Mouse (Mus musculus): ENCODE measurements around the gene Acsl5. TPM values are rescaled to one million over a fixed set of nuclear protein-coding genes. Genes with fewer than 3 reads are reported as not detected.

The Acsl5 gene
- polyA plus RNA-seq, 1 experiment from 2014 or later, result 58.4 TPM

- peak overlapping the region; percentile 62 for H3K4me3 ChIP-seq (ENCODE audit: low read length)
- 0% methylated on average over 32 of the region's 32 CpGs for WGBS
- no peaks in the 10 kb centered on the region for H3K36me3 ChIP-seq (ENCODE audit: insufficient read depth, low read length)
- peak overlapping the region; percentile 86 for H3K27ac ChIP-seq (ENCODE audit: low read length)
- peak; percentile 85 for ATAC-seq (ENCODE audit: low FRiP score, low TSS enrichment)
- H3K9ac ChIP-seq (replicated peaks; ENCODE audit: low read length), result peak overlapping the region; percentile 78
- H3K4me1 ChIP-seq (ENCODE audit: insufficient read depth, low read length), result peaks cover 10% of the 10 kb centered on the region
- H3K27me3 ChIP-seq (ENCODE audit: insufficient read depth, low read length), result no peaks in the 10 kb centered on the region
- H3K9me3 ChIP-seq (ENCODE audit: low read length), result no peaks in the 10 kb centered on the region
- peak overlapping the region; percentile 76 for H3K4me2 ChIP-seq (replicated peaks; ENCODE audit: low read depth, low read length)
These were observed 2.1 kb downstream of the Acsl5 start for GRCm38 (mm10) chr19:55253570-55254441.

DNA sequence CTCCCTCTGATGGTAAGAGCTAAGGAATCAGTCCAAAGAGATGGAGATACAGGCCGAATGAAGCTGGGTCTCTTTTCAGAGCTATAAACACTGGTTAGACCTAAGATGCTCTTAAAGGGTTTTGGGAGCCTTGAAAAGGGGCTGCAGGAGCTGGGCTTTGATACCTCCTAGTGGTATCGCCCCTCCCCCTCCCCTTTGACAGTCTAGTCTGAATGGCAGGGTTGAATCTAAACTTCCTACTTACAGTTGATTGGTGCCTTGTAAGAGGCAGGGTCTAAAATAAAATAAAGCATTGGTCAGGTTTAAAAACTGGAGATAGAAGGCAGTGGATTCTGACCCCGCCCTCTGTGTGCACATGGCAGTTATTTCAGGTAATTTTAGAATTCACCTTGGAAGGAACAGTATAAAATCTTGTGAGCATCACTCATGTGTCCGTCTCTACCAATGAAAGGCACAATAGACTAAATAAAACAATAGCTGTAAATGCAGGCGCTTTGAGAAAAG lies 2.8 kb downstream of the Acsl5 start:
- ATAC-seq (ENCODE audit: low FRiP score, low TSS enrichment), result peak; percentile 40
- Histone ChIP-seq H3K9me3 (ENCODE audit: low read length) (no peaks in the 10 kb centered on the region), H3K36me3 (ENCODE audit: insufficient read depth, low read length) (no peaks in the 10 kb centered on the region), H3K4me2 (replicated peaks; ENCODE audit: low read depth, low read length) (peak overlapping the region; percentile 76), H3K27ac (ENCODE audit: low read length) (peak overlapping the region; percentile 86), H3K27me3 (ENCODE audit: insufficient read depth, low read length) (no peaks in the 10 kb centered on the region), H3K4me3 (ENCODE audit: low read length) (peak overlapping the region; percentile 62), H3K9ac (replicated peaks; ENCODE audit: low read length) (peak overlapping the region; percentile 78), H3K4me1 (ENCODE audit: insufficient read depth, low read length) (peaks cover 10% of the 10 kb centered on the region)
- WGBS, result 11% methylated on average over 5 of the region's 5 CpGs

- Histone ChIP-seq H3K27me3 (ENCODE audit: insufficient read depth, low read length) (no peaks in the 10 kb centered on the region), H3K4me2 (replicated peaks; ENCODE audit: low read depth, low read length) (no peak overlapping the region), H3K4me1 (ENCODE audit: insufficient read depth, low read length) (peaks cover 16% of the 10 kb centered on the region), H3K36me3 (ENCODE audit: insufficient read depth, low read length) (no peaks in the 10 kb centered on the region), H3K27ac (ENCODE audit: low read length) (no peak overlapping the region), H3K9ac (replicated peaks; ENCODE audit: low read length) (no peak overlapping the region), H3K4me3 (ENCODE audit: low read length) (no peak overlapping the region), H3K9me3 (ENCODE audit: low read length) (no peaks in the 10 kb centered on the region)
- no peak for ATAC-seq (ENCODE audit: low FRiP score, low TSS enrichment)
- WGBS, result 84% methylated on average over 9 of the region's 9 CpGs
These were observed 4.4 kb downstream of the Acsl5 start for GRCm38 (mm10) chr19:55256156-55256555.

GRCm38 (mm10) chr19:55257656-55258375 lies 6.1 kb downstream of the Acsl5 start:
- Histone ChIP-seq H3K4me2 (replicated peaks; ENCODE audit: low read depth, low read length) (no peak overlapping the region), H3K36me3 (ENCODE audit: insufficient read depth, low read length) (no peaks in the 10 kb centered on the region), H3K4me3 (ENCODE audit: low read length) (no peak overlapping the region), H3K4me1 (ENCODE audit: insufficient read depth, low read length) (peaks cover 16% of the 10 kb centered on the region), H3K9me3 (ENCODE audit: low read length) (no peaks in the 10 kb centered on the region), H3K27me3 (ENCODE audit: insufficient read depth, low read length) (no peaks in the 10 kb centered on the region), H3K9ac (replicated peaks; ENCODE audit: low read length) (no peak overlapping the region), H3K27ac (ENCODE audit: low read length) (no peak overlapping the region)
- ATAC-seq (ENCODE audit: low FRiP score, low TSS enrichment), result no peak
- WGBS, result 81% methylated on average over 5 of the region's 5 CpGs

DNA sequence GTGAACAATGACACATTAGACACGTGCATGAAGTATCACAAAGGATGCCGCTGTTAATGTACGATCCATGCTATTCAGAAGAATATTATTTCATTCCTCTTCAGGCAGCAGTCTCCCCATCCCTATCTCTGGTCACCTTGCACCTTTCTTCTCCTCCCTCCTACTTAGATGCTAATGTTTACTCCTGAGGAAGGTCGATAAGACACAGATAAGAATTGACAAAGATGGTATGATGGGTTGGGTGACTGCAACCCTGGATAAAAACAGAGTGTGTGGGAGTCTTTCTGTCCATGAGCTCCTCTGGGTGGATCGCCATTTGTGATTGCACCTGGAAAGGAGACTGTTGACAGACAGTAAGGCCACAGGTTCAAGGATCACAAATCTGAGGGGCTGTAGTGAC lies 6.8 kb downstream of the Acsl5 start:
- H3K4me2 ChIP-seq (replicated peaks; ENCODE audit: low read depth, low read length), result no peak overlapping the region
- no peak for ATAC-seq (ENCODE audit: low FRiP score, low TSS enrichment)
- H3K9me3 ChIP-seq (ENCODE audit: low read length), result no peaks in the 10 kb centered on the region
- no peak overlapping the region for H3K27ac ChIP-seq (ENCODE audit: low read length)
- no peaks in the 10 kb centered on the region for H3K27me3 ChIP-seq (ENCODE audit: insufficient read depth, low read length)
- 84% methylated on average over 5 of the region's 5 CpGs for WGBS
- H3K4me1 ChIP-seq (ENCODE audit: insufficient read depth, low read length), result peaks cover 12% of the 10 kb centered on the region
- H3K9ac ChIP-seq (replicated peaks; ENCODE audit: low read length), result no peak overlapping the region
- no peaks in the 10 kb centered on the region for H3K36me3 ChIP-seq (ENCODE audit: insufficient read depth, low read length)
- no peak overlapping the region for H3K4me3 ChIP-seq (ENCODE audit: low read length)

- WGBS, result 47% methylated on average over 12 of the region's 12 CpGs
These were observed 8.8 kb downstream of the Acsl5 start for GRCm38 (mm10) chr19:55260389-55261184.

GRCm38 (mm10) chr19:55265269-55265668 lies 13.5 kb downstream of the Acsl5 start:
- Histone ChIP-seq H3K9ac (replicated peaks; ENCODE audit: low read length) (no peak overlapping the region), H3K4me1 (ENCODE audit: insufficient read depth, low read length) (peaks cover 28% of the 10 kb centered on the region), H3K9me3 (ENCODE audit: low read length) (no peaks in the 10 kb centered on the region), H3K27me3 (ENCODE audit: insufficient read depth, low read length) (no peaks in the 10 kb centered on the region), H3K36me3 (ENCODE audit: insufficient read depth, low read length) (no peaks in the 10 kb centered on the region), H3K4me2 (replicated peaks; ENCODE audit: low read depth, low read length) (no peak overlapping the region), H3K4me3 (ENCODE audit: low read length) (no peak overlapping the region), H3K27ac (ENCODE audit: low read length) (no peak overlapping the region)
- no peak for ATAC-seq (ENCODE audit: low FRiP score, low TSS enrichment)
- WGBS, result 78% methylated on average over 3 of the region's 3 CpGs

More at GRCm38 (mm10) chr19:55260389-55261184, 8.8 kb downstream of the Acsl5 start:
- peaks cover 7% of the 10 kb centered on the region for H3K4me1 ChIP-seq (ENCODE audit: insufficient read depth, low read length)
- H3K4me3 ChIP-seq (ENCODE audit: low read length), result no peak overlapping the region
- H3K9ac ChIP-seq (replicated peaks; ENCODE audit: low read length), result no peak overlapping the region
- no peak overlapping the region for H3K27ac ChIP-seq (ENCODE audit: low read length)
- no peaks in the 10 kb centered on the region for H3K27me3 ChIP-seq (ENCODE audit: insufficient read depth, low read length)
- no peaks in the 10 kb centered on the region for H3K9me3 ChIP-seq (ENCODE audit: low read length)
- H3K4me2 ChIP-seq (replicated peaks; ENCODE audit: low read depth, low read length), result no peak overlapping the region
- no peaks in the 10 kb centered on the region for H3K36me3 ChIP-seq (ENCODE audit: insufficient read depth, low read length)
- ATAC-seq (ENCODE audit: low FRiP score, low TSS enrichment), result no peak

DNA sequence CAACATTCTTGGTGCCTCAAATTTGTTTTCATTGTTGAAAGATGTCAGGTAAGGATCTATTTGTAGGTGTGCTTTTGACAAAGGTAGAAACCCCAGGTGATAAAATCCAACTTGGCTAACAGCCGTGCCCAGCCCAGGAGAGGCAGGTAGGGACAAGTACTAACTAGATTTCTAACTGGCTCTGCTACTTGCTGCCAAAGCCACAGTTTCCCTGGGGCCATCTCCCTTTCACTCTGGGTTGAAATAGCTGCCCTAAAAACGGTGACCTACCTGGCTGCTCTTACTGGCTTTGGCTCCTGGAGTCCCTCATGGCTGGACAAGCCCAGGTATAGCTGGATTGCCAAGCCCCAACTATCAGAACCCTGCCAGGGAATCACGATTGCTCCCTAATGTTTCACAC lies 15.0 kb downstream of the Acsl5 start:
- no peak for ATAC-seq (ENCODE audit: low FRiP score, low TSS enrichment)
- peaks cover 31% of the 10 kb centered on the region for H3K4me1 ChIP-seq (ENCODE audit: insufficient read depth, low read length)
- H3K9ac ChIP-seq (replicated peaks; ENCODE audit: low read length), result no peak overlapping the region
- H3K36me3 ChIP-seq (ENCODE audit: insufficient read depth, low read length), result no peaks in the 10 kb centered on the region
- peak overlapping the region; percentile 86 for H3K27ac ChIP-seq (ENCODE audit: low read length)
- WGBS, result 81% methylated on average over 3 of the region's 3 CpGs
- H3K4me2 ChIP-seq (replicated peaks; ENCODE audit: low read depth, low read length), result no peak overlapping the region
- H3K27me3 ChIP-seq (ENCODE audit: insufficient read depth, low read length), result no peaks in the 10 kb centered on the region
- H3K4me3 ChIP-seq (ENCODE audit: low read length), result no peak overlapping the region
- H3K9me3 ChIP-seq (ENCODE audit: low read length), result no peaks in the 10 kb centered on the region

DNA sequence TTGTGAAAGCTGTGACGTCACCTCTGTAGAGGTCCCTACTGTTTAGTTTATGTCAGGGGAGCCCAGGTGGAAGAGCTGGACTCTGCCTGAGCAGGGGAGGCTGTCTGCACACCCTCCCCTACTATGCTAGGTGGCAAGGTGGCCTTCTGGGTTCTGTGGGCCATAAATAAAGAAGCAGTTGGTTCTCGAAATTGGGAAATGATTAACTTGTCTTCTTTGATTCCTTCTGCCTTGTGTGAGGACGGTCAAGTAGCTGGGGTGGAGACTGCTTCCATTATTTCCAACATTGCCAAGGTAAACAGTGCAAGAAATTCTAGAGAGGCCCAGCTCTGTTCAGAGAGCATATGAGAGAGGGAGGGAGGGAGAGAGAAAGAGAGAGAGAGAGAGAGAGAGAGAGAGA lies 16.4 kb downstream of the Acsl5 start:
- no peaks in the 10 kb centered on the region for H3K27me3 ChIP-seq (ENCODE audit: insufficient read depth, low read length)
- H3K4me2 ChIP-seq (replicated peaks; ENCODE audit: low read depth, low read length), result no peak overlapping the region
- H3K4me1 ChIP-seq (ENCODE audit: insufficient read depth, low read length), result peaks cover 31% of the 10 kb centered on the region
- no peak overlapping the region for H3K4me3 ChIP-seq (ENCODE audit: low read length)
- peaks cover 6% of the 10 kb centered on the region for H3K36me3 ChIP-seq (ENCODE audit: insufficient read depth, low read length)
- 39% methylated on average over 3 of the region's 3 CpGs for WGBS
- H3K9ac ChIP-seq (replicated peaks; ENCODE audit: low read length), result no peak overlapping the region
- H3K27ac ChIP-seq (ENCODE audit: low read length), result peak overlapping the region; percentile 86
- H3K9me3 ChIP-seq (ENCODE audit: low read length), result no peaks in the 10 kb centered on the region
- peak; percentile 75 for ATAC-seq (ENCODE audit: low FRiP score, low TSS enrichment)
